In the genomic region with DNA sequence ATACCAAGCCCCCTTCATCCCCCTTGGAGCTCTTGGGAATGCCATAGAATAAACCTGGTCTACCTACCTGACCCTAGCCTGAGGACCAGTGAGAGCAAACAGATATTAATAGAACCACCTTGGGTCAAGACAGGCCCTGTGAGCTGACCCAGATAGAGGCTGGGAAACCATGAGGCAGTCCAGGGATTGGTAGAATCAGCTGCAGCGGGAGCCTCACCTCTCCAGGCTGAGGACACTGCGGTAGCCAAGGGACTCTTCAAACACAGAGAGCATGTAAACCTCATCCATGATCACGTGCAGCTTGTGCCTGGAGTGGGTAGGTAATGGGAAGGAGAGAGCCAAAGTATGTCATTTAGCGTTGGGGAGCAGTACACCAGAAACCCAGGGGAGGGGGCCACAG, we compare ENCODE assay signal across 17 mouse cellular contexts. TPM values are rescaled to one million over a fixed set of nuclear protein-coding genes. Genes with fewer than 3 reads are reported as not detected.
"Had no signal": no experiment of that assay in that cellular context is flagged by ENCODE, and none has a peak within 500 bp of the region (broad histone marks: within the 10 kb centered on the region; RNA-seq: fewer than 3 reads in every experiment).

No protein-coding gene starts in this region.

- DNase-seq: retina, postnatal 1 day; right cerebral cortex, adult 18-20 months; right cerebral cortex, postnatal 14 days; right cerebral cortex, postnatal 25 days; right cerebral cortex, postnatal 4 days; spleen, adult 18-20 months; thymus, adult 18-20 months; thymus, adult 2 months; thymus, postnatal 14 days; thymus, postnatal 25 days; thymus, postnatal 36 days; thymus, postnatal 4 days had no signal

- H3K4me3 ChIP-seq: neural tube, embryonic 13.5 days; neural tube, embryonic 15.5 days; stomach, embryonic 15.5 days had no signal

- H3K27ac ChIP-seq: neural tube, embryonic 13.5 days; neural tube, embryonic 15.5 days; stomach, embryonic 15.5 days; stomach, postnatal 0 days had no signal

RNA-seq across cellular contexts. Expression of gene Accsl, which starts 30.0 kb away (rescaled TPM):
- total RNA-seq: neutrophil, adult 5-6 weeks had no signal
